Mouse (Mus musculus): ENCODE measurements around the gene Gm5105. TPM values are rescaled to one million over a fixed set of nuclear protein-coding genes. Genes with fewer than 3 reads are reported as not detected.

Gene Gm5105
- 1 to 10 TPM; 2.0 to 2.5 TPM for total RNA-seq (2021)
- long read RNA-seq, experiment 1, partial matches to known transcripts, result 0 of 12 reads
- long read RNA-seq, experiment 1, other reads (novel, unspliced or antisense), result 12 of 12 reads
- long read RNA-seq, experiment 2, partial matches to known transcripts, result 0 of 11 reads
- long read RNA-seq, experiment 2, other reads (novel, unspliced or antisense), result 10 of 11 reads

GRCm38 (mm10) chr3:138067288-138067687 lies at the start of gene Gm5105:
Gm5105 (minus strand) TSS chr3:138067388.
- DNase-seq, result no peak

GRCm38 (mm10) chr3:138116871-138117270 lies 49.7 kb upstream of the Gm5105 start:
- peak; percentile 48 for DNase-seq

DNA sequence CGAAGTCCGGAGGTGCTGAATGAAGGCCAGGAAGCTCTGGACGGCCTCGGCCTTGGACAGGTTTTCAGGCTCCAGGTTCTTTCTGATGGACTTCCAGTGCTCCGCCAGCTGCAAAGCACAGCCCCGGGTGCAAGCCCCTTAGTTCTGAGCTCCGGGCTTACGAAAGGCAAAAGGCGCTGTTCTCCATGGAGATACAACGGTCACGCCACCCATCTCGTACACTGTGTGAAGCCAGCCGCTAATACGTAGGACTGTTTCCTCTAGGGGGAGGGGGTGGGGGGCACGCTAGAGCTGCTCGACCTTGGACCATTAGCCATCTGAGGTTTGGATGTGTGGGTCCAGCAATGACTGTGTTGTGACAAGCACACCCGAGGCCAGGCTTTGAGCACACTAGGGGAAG lies 46.9 kb upstream of the Gm5105 start:
- DNase-seq, result no peak

DNA sequence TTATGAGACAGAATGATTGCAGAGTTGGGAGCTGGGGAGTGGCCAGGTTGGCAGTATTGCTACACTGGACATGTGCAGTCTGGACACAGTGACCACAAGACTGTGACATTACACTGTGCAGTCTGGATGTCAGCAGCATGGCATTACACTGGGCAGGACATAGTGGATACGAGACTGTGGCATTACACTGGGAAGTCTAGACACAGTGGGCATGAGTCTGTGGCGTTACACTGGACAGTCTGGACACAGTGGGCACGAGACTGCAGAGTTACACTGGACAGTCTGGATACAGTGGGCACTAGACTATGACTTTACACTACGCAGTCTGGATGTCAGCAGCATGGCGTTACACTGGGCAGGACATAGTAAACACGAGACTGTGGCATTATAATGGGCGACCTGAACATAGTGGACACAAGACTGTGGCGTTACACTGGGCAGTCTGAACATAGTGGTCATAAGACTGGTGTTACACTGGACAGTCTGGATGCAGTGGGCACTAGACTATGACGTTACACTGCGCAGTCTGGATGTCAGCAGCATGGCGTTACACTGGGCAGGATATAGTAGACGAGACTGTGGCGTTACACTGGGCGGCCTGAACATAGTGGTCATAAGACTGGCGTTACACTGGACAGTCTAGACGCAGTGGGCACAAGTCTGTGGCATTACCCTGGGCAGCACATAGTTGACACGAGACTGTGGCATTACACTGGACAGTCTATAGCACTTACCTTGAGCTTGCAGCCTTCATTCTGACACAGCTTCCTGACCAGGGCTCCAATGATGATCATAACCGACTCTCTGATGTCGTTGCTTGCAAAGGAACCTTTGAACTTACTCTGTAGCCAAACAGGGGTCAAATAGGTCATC lies 44.0 kb upstream of the Gm5105 start:
- DNase-seq, result no peak

GRCm38 (mm10) chr3:138106887-138107286 lies 39.7 kb upstream of the Gm5105 start:
- DNase-seq, result no peak

DNA sequence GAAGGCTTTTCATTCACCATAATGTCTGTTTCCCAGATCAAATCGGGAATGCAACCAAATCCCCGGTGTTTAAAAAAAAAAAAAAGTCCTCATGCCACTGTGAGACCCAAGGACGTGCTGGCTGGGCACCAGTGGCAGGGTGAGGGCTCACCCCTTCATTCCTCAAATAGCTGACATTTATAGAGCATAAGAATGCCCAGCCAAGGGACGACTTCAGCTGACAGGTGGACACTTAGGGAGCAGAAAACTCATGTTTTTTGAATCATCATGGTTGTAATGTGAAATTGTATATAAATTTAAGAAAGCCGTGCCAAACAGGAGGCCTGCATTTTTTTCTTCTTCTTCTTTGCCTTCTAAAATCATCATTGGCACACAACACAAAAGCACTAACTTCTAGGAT lies 37.9 kb upstream of the Gm5105 start:
- no peak for DNase-seq

- DNase-seq, result no peak
Measured at GRCm38 (mm10) chr3:138103690-138104089, 36.5 kb upstream of the Gm5105 start.

GRCm38 (mm10) chr3:138101936-138102335 lies 34.7 kb upstream of the Gm5105 start:
- no peak for DNase-seq

GRCm38 (mm10) chr3:138097718-138098117 lies 30.5 kb upstream of the Gm5105 start:
- no peak for DNase-seq

GRCm38 (mm10) chr3:138096263-138097028 lies 29.3 kb upstream of the Gm5105 start:
- no peak for DNase-seq

DNA sequence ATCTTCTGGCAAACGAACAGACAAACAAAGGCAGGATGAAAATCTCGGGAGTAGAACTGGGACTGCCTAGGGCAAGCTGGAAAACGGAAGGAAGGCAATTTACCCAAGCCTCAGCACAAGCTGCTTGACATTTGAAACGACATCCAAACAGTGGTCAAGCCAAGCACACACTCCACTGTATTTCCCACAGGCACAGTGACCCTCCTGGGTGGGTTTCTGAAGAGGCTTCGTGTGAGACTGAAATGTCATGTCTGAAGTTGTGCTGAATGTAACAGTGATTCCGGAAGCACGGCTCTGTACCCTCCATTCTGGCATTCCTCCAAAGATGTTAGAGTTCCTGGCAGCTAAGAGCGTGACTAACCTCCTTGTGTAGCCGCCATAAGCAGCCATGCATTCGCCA lies 28.5 kb upstream of the Gm5105 start:
- DNase-seq, result no peak

DNA sequence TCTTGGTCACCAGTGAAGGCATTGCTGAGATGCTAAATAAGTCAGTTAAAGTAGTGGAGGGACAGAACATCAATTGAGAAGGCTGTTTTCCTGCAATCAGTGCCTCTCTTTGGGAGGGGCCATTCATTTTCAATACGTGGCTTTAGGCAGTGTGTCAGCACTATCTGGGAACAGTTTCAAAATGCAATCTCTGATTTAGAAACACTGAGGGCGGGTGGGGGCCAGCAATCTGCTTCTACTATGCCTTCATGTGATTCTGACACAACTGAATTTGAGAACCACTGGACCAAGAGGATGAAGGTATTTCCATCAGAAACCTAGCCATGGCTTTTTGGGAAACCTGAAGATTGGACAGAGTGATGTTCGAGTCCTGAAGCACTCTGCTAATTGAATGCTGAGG lies 28.1 kb upstream of the Gm5105 start:
- DNase-seq, result no peak

- no peak for DNase-seq
Measured at GRCm38 (mm10) chr3:138083896-138084295, 16.7 kb upstream of the Gm5105 start.

GRCm38 (mm10) chr3:138083073-138083637 lies 16.0 kb upstream of the Gm5105 start:
- no peak for DNase-seq

DNA sequence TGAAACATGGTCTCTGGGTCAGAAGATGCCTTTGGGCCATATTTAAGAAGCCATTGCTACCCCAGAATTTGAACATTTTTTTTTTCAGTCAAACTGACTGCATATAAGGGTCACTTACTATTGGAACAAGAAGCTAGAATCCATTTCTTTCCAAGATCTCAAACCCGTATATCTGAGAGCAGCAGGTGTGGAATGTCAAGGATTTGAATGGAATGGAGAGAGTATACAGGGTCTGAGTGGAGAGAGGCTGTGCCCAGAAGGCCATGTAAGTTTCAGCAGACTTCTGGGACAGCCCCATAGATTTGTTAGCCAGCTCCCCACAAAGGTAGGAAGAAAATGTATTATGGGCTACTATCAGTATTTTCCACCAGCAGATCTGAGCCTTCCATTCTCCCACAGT lies 11.5 kb upstream of the Gm5105 start:
- DNase-seq, result no peak

DNA sequence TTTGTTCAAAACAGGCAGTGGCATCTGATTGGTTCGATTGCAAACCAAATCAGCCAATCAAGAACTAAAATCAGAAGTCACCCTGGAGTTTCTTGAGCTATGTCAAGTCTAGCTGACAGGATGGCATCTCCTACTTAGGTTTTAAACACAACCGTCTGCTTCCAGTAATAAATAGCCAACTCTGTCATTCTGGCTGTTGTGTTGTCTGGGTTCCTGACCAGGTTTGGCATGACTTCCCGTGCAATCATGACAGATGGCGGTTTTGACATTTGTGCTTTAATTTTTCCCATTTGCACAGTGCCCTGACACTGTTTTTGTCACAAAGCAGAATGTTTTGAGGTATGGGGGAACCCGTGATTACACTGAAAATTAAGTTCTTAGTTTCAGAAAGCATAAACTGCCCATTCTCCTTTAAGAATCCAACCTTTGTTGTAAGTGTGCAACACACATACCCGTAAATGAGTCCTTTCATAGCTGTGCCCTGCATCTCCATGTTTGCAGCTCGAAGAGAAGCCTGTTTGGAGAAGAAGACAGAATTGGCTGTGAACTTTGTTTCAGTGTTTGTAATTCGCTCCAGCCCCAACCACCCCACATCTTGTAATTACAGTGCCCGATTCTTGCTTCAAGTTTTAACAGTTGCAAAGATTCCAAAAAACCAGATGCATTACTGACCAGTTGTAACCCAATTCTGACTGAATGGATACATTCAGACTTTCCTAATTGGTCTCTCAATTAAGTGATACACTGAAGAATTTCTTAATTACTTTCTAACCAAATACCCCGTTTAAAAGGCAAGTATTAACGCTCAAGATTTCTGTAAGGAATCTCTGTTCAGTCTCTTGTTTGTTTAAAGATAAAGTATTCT lies 10.5 kb upstream of the Gm5105 start:
- no peak for DNase-seq

GRCm38 (mm10) chr3:138075209-138075608 lies 8.0 kb upstream of the Gm5105 start:
- peak; percentile 64 for DNase-seq

GRCm38 (mm10) chr3:138074214-138074613 lies 7.0 kb upstream of the Gm5105 start:
- no peak for DNase-seq

DNA sequence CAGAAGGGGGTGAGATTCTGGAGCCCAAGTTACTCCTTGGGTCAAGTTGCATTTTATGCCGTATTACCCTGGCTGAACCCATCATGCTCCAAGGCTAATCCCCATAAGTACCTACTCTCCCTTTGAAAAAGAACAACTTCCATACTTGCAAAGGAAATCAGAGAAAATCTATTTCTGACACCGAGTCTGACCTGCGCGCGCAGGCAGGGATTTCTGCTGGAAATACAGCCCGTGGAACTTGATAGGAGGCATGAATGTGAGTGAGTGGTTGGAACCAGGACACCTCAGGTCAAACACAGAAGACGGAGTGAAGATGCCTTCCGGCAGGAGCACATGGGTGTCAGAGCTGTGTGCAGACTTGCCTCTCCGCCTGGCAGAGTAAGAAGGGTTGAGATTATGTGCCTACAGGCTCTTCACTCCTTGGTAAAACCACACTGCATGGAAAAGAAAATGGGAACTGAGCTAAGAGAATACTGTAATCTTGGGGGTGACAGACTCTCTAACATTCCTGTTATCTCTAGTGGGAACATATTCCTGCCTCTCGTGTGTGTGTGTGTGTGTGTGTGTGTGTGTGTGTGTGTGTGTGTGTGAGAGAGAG lies 4.4 kb upstream of the Gm5105 start:
- peak; percentile 34 for DNase-seq

DNA sequence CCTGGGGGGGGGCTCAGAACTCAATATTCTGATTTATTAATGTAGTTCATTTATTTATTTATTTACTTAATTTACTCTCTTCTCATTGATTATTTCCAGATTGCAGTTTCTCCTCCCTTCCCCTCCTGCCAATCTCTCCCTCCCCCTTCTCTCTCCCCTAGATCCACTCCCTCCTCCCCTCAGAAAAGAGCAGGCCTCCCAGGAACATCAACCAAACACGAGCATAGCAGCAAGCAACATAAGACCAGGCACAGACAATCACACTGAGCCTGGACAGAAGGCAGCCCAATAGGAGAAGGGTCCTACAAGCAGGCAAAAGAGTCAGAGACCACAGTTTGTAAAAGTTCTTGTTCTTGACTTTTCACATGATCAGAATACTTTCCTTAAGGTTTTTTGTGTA lies 3.8 kb upstream of the Gm5105 start:
- DNase-seq, result no peak

Measured in gastrocnemius, postnatal 10 days (tissue).